Mouse (Mus musculus) spleen, adult 18-20 months (tissue): ENCODE data around the gene Galntl6.

Source experiments
- DNase-seq, 2 experiments: peaks; one replicate each; pipeline ENCODE4 v3.0.0; 2022; ENCODE audit warnings: mixed read lengths in 2 of 2

Galntl6 gene

DNA sequence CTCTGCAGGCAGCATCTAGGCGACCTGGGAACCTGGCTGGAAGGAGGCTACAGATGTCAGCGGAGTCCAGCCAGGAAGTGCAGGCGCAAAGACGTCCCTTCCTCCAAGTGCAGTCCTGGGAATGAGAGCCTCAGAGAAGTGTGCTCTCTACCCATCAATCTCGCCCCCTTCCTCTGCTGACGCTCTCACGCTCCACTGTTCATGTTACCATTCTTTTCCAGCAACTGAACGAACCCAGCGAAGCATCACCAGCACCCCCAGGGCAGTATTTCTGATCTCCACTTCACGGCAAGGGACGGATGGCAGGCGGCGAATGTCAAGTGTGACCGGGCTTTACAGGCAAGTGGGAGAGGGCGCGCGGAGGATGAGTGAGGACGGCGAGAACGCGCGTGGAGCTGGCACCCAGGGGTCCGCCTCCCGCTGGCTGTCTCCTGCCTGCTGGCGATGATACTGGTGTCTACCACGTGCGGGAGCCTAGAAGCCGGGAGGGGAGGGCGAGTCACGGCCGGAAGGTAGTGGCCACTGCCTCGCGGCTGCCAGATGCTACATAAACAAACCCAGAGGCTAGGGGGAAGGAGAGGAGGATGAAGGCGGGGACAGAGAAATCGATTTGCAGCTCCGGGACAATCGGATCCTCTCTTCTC is at the start of gene Galntl6:
Gene Galntl6, minus strand, starts transcription at position 445 of the 644 bp plus-strand sequence.
- DNase-seq = no peak

DNA sequence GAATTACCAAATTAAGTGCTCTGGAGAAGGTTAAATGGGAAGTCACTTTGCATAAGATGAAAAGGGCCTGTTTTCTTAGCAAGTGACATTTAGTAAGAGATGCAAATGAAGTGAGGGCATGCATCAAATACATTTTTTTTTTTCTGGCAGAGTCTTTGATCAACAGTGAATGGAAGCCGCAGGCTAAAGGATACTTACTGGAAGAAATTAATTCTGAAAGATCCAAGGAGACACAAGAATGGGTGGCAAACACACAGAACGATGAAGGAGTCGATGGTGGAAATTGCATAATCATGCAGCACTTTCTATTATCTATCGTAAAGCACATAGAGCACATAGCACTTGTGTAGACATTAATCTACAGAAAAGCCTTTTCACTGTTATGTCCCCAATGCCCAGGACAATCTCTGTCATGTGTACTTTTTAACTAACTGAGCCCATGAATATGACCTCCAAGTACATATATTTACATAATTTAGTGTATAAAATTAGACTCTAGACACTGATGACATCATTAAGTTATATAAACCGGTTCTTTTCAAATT is 44.8 kb upstream of the Galntl6 start:
- no peak for DNase-seq

DNA sequence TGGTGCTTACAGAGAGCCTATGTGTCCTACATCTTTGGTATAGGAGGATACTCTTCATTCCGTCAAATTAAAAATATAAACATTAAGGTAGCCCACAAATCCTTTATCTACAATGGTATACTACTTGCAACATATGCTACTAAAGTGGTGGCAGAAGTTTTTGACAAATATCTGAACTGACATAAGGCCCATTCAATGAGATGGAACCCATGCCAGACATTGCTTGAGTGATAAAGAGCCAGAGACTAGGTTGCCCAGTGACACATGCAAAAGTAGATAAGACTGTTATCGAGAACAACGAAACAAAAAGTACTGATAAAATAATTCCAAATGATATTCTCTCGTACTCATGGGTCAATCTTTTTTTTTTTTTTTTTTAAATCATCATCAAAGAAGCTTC is 31.3 kb upstream of the Galntl6 start:
- no peak for DNase-seq

DNA sequence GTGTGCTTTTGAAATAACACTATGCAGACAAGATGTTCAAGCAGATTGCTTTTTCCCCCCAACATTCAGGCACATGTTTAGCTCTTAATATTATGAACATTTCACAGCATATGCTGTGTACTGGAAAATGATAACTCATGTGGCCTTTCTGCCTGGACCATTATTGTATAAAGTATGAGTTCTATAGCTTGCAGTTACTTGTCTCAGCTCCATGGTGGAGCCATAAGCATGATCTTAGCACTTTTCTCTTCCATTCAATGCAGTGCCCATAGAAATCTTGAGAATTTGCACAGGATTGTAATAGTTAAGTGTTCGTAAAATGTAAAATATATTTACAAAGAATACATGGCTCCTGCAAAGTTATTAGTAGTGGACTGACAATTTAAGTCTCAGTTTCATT is 18.6 kb upstream of the Galntl6 start:
- DNase-seq = no peak

DNA sequence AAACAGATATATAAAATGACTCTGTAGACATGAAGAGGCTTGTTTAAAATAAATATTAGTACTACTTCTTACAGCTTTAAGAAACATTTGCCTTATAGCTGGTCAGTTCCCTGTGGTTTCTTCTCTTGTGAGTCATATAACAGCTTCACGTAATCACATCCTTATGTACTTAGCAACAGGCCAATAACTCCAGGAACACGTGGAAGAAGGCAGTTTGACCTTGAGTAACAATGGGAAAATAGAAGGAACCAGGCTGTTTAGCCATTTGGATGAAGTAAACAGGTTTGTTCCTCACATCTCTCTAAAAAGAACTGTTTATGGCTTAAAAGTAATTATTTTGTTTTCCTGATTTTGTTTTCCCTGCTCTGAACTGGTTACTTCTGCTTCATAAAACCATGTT is 2.7 kb upstream of the Galntl6 start:
- no peak for DNase-seq

DNA sequence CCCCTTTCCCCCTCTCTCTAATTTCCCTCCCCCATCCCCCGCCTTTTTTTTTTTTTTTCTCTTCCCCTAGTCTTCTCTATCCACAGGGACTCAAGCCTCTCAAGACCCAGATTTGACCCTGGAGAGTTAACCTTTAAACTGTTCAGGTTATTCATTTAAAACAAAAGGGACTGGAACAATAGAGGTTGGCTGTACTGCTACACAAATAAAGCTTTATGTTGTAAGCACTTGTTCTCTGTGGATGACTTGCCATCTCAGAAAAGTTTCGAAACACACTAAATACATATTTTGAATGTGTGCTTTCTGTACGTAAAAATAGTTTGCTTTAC is 1.2 kb upstream of the Galntl6 start:
- DNase-seq = no peak

DNA sequence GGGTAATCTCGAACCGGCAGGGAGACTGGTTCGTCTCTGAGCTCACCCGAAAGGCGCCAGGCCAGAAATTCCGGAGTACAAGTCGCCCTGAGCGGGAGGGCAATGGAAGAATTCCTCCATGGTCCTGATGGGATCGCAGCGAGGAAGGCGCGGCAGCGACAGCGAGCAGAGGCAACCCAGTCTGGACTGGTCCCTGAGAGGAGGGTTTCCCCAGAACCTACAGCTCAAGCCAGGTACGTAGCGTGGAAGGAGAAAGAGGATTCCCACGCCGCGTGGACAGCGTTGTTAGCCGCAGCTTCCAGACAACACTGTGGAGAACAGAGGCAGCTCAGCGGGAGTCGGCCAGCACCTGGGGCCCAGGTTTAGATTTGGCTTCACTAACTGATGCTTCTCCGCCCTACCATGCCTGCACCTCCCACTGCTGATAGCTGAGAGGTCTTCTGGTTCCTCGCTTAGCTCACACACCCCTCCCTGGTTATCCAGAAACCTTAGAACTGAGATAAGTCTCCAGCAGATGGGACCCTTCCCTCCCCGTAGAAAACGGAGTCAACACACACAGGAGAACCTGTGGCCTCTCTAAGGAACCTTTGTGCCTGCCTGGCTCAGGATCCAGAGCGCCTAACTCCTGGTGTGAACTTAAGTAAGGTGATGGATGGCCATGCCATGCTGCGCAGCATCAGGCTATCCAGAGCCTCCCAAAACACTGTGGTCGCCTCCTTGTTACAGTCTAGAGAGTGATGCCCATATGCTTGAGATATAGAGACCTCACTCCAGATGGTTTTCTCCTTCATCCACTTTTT is 600 bp upstream of the Galntl6 start:
- DNase-seq = no peak

DNA sequence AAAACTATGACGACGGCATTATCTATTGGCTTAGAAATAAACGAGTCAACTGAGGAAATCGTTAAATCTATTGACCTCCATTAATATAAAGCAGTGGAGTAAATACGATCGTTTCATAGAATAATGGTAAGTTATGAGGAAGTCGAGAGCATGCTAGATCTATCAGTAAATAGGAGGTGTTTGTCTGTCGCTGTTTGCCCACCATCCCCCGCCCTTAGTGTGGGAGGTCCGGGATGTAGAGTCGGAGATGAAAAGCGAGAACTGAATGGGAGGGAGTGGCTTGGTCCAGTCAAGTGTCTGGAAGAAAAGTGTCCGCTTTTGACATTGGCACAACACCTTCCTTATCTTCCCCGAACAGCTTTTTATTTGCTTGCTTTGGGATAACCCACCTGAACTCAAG is 763 bp downstream of the Galntl6 start, which contains the start of gene BC030500:
Gene BC030500, plus strand, starts transcription at position 79 of the 400 bp plus-strand sequence.
- DNase-seq = no peak

DNA sequence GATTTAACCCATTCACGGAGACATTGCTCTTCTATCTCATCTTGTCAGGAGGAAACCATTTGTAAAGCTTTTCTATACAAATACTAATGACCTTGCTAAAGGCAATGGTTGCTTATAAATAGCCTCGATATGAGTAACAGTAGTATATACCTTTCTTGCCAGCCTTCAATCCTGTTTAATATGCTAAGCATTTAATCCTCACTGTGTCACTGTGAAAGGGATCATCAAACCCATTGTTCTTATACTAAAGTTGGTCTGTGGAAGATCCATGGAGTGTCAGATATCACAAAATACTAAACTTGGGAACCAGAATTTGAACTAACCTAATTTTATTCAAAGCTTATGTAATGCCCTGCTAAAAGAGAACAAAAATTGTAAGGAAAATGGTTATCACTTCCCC is 8.0 kb downstream of the Galntl6 start:
- no peak for DNase-seq

DNA sequence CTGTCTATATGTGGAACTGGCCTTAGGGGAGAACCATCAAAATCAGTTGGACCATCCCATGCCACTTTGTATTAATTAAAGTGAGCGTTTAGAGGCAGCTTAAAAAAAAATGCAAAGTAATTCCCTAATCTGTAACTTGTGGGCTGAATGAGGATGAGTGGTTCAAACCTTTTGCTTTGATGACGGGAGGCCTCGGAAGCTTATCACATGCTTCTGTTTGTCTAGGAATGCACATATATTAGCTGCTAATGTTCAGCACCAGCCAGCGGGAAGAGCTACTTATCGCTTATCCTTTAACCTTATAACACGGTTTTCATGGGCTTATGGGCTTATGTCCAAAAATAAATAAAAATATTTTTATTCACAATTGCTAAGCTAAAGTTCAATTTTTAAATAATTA is 16.5 kb downstream of the Galntl6 start:
- DNase-seq = no peak

DNA sequence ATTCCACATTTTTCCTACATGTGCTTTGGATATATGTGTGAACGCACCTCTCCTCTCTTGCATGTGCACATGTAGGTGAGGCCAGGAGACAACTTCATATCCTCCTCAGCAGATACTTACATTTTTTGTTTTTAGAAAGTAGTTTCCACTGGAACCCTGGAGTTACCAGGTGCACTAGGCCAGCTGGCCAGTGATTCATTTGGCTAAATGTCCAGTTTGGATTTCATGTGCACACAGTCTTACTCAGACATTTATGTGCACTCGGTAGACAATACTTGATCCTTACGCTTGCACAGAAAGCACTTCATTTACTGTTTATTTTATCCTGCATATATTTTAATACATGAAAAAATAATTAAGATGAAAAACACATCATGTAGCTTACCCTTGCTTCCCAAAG is 21.8 kb downstream of the Galntl6 start:
- no peak for DNase-seq

DNA sequence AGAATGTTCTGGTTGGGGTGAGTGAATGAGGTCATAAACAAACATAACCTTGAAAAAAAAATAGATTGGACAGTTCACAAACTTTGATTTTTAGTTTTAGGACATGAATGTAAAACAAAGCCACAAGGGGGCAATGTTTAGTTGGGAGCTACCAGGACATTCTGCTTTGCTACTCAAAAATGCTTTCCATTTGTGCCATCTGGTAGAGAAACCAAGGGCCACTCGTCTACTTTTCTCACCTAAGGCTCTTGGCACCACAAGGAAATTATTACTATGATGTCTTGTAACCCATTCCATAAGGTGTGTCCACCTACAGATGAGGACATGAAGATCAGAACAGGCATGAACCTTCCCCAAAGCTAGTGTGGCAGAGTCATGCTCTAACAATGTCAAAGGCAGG is 26.0 kb downstream of the Galntl6 start:
- DNase-seq = no peak

DNA sequence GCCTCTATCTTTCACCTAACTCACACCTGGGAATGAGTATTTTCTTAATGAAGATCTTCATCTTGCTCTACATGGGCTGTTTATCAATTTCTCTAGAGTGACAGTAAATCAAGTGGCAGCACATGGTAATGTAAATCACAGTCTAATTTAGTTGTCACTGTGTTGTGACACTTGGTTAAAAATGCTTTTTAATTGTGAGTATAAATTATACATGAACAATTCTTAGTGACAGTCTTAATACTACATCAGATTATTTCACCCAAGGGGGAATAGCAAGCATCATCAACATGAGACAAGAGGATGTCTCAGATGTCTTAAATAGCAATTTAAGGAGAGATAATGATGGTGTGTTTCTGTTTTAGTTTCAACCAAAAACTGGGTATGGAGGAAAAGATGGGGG is 88.1 kb downstream of the Galntl6 start:
- DNase-seq = no peak

DNA sequence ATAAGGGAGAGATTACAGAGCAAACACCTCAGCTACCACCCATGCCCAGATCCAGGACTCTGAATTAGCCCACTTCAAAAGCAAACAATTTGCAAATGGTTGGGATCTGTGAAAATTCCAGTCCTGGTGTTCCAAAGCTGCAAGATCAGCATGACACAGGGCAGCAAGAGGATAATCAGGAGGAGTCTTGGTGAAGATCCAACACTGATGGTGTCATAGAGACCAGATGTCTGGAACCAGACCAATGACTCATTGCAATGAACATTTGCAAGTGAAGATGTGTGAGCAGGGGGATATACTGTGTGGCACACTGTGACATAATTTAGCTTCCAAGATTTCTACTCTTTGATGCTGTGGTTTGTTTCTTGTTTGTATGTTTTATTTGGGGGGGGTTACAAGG is 107.2 kb downstream of the Galntl6 start:
- DNase-seq = no peak

DNA sequence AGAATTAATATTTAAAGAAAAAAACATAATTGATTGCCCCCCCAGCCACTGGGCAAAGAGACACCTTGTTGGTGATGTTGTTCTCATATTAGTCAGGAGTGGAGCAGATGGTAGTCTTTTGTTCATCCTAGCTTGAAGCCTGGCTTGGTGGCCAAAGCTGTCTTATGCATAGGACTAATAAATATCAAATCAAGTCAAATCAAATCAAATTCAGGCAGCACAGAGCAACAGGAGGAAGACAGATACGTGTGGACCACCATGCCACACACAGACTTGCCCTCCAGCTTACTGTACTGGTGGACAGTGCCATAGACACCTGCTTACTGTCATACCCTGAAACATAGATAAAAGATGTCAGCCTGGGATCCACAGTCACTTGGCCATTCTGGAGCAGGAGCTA is 110.6 kb downstream of the Galntl6 start:
- DNase-seq = no peak

DNA sequence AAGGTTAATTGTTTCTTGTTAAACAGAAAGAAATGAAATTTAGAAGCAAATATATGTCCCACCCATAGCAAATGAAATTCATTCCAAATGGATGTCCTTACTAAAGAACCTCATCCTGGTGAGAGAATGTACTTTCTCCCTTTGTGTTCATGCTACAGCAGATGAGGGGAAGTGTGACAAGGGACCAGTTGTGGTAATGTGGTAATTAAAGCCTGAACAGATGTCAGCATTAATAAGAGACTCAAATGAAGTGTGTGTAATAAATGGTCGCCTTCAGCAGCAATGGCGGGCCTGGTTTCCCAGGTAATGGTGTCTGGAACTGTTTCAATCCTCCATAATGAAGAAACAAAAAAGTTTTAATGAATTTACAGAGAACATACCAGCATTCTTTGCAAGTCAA is 158.7 kb downstream of the Galntl6 start:
- no peak for DNase-seq

DNA sequence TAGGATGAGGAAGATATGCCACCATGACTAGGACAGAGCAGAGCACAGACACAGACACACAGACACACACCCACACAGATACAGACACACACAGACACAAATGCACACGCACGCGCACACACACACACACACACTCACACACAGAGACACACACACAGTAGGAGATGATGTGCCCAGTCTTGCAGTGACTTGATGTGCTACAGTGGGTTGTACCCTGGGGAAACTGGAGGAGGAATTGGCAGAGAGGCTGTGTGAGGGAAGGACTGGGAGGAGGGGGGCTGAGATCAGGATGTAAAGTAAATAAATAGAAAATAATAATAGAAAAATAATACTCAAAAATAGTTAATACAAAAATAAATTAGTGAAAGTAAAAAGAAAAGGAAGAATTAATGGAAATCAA is 174.5 kb downstream of the Galntl6 start:
- no peak for DNase-seq

DNA sequence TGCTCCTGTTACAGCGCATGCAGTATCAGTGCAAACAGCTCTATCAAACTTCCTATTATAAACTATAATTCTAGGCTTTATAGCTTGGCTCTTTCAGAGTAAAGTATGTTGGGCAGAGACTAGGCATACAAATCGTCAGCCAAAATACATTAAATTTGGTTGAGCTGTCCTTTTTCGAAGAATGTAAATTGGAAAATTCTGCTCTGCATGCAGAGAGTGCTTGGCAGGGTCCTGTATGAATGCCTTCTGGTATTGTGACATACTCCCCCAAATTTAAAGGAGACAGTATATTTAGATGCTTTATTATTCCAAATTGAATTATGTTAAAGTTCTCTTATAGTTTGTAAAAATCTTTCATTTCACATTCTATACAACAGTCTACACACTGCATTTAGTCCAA is 220.7 kb downstream of the Galntl6 start:
- no peak for DNase-seq

DNA sequence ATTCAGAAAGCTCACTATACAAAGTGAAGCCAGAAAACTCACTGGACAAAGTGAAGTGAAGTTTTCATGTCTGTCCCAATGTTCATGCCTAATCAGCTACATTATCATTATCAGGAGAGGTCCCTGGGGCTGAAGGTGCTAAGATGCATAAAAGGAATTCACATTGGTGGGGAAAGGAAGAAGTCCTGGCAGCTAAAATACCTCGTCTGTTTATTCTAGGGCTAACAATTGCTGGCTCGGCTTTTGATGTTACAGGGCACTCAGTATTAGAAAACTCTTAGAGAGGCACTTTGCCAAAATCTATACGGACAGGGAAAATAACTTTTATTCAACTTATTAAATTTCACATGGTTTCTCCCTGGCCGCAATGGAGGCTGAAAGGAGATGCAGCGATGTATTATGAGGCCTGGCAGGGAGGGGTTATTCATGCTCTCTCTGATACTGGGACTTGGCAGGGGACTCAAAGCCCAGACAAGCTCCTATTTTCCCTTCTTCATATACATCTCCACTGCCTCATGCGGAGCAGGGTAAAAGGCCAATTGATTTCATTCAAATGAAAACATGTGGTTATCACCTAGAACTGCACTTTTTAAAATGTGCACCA is 234.5 kb downstream of the Galntl6 start:
- DNase-seq = no peak

DNA sequence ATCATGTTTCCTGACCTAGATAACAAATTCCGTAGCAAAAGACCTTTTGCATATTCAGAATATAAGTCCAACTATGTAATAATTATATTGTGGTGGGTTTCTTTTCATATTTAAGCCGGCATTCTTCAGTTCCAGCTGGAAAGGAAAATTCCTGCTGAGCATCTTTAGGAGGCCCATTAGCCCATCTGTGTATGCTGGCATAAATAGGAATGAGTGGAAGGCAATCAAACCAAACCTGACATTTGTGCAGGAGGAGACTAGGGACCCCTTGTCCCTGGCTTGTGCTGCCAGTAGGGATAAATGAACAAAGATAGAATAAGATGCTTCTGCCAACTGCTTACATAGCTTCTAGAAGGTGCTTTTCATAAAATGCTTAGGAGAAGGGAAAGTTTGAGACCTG is 243.4 kb downstream of the Galntl6 start:
- no peak for DNase-seq

DNA sequence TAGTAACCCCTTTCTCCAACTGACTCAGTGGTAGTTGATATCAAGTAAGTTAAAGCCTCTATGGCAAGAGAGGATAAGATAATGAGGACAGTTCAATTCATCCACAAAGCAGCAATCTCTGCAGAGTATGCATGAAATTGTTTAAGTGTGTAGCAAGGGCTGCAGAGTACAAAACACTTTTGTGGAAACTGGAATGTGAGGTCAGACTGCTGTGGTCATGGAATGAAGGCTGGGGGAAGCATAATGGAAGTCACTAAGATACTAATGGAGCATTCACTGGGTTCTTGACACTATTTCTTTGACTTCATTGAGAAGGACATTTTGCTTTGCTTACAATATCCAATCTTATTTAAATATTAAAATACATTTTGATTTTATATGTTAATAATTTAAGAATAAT is 252.4 kb downstream of the Galntl6 start:
- no peak for DNase-seq

DNA sequence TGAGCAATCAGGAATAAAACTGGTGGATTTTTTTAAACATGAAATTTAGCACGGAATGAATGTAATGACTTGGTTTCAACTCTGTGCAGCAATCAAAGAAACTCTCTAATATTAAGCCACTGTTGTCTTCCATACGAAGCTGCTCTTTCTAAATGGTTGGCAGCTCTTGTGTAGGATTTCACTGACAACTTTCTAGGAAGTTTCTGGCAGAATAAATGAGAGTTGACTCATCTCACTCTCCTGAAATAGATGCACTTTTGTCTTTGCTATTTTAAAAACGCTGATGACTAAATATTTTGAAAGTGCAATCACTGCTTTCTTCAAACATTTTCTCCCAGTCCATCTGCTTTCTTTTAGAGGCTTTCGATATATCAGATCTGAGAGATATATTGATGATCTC is 256.8 kb downstream of the Galntl6 start:
- DNase-seq = no peak

DNA sequence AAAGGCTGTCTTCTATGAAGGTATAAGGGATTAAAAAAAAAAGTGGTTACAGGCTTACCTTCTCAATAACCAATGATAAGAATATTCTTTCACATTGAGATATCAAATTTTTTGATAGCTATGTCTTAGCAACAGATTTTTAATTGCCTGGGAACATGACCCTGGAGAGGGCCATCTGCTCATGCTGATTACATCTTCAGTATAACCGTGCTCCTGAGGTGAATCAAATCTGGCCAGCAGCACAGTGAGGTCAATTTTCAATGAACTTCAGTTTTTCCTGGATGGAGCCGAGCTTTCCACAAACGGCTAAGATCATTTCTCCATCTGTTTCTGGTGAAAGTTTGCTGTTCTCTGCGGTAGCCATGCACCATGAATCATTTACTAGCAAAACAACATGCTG is 306.0 kb downstream of the Galntl6 start:
- no peak for DNase-seq

DNA sequence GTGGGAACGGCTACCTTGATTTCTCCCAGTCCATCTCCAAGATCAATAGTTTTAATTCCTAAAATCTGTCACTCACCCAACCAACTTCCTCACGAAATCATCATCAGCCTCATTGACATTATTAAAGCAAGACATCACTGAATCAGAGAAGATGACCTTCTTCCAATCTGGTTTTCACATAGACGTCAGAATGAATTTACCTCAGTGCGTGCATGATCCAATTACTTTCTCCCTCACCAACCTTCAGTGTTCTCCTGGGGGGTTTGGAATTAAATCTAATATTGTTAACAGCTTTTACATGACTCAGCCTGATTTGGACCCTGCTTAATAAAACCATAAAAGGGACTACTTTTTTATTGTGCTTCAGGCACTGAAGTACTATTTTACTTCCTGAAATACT is 307.7 kb downstream of the Galntl6 start:
- DNase-seq = no peak
